Mouse (Mus musculus): ENCODE data around the gene Jmjd6.

GRCm38 (mm10) chr11:116813610-116814009, 29.6 kb downstream of the Jmjd6 start:
- no peak for TF ChIP-seq CTCF (IDR thresholded peaks at IDR 0.05; ENCODE audit: borderline replicate concordance, control insufficient read depth, extremely low read depth, insufficient read depth, low read length, poor library complexity)
- no peak for TF ChIP-seq POLR2A (IDR thresholded peaks at IDR 0.05; ENCODE audit: control insufficient read depth, extremely low read depth, insufficient read depth, low read length, poor library complexity)
